Mouse (Mus musculus): ENCODE measurements around the gene Traip.

- TF ChIP-seq CTCF (IDR thresholded peaks at IDR 0.05) (peak; percentile 31), POLR2A (IDR thresholded peaks at IDR 0.05; ENCODE audit: insufficient read depth, low read depth, low read length) (no peak)
Observed at GRCm38 (mm10) chr9:107960928-107961327, 11.0 kb downstream of the Traip start.

Measured in heart, adult 2 months (tissue).